ENCODE assay signal across 8 mouse cellular contexts in the genomic region with DNA sequence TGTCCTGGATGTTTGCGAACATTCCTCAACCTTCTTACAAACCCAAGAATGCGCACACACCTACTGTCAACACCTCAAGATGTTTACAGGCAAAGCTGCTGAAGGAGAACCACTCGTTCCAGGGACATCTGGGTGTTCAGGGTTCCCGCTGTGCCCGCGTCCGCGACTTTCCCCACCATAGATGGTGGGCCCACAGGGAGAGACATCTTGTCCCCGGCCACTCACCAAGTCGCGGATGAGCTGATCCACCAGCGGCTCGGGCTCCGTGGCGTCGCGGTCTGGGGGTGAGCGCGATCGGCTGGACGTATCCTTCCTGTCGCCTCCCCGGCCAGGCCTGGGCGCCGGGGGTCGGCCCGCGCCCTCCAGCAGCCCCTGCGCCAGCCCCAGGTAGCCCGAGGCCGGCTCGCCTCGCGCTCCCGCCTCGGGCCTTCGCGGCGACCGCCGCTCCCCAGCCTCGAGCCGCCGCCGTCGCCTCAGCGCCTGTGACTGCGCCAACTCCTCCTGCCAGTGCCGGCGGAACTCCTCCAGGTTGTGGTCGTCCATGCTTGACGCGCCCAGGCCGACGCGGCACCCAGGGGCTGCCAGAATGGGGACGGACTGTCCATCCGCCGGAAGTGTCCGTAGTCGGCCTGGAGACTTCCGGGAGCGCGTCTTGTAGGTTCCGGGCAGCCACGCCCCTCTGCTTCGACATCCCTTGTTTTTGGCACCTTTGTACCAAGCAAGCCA. TPM values are rescaled to one million over a fixed set of nuclear protein-coding genes. Genes with fewer than 3 reads are reported as not detected.
DNase-seq lines count a peak whose midpoint lies in the region; ATAC-seq lines count a peak whose summit lies in the region.

TSS of gene Fbxw8 (minus strand) at position 626 of the 726 bp plus-strand sequence.

- DNase-seq in adrenal gland, adult (ENCODE audit: inconsistent age in 2 of 2, low spot score in 1 of 2), result peak; percentile 85 to 95
- peak; percentile 94 for DNase-seq in embryo, embryonic 10.5 days (ENCODE audit: low spot score)
- peak; percentile 90 for DNase-seq in gastrocnemius, postnatal 14 days
- DNase-seq in left cerebral cortex, postnatal 10 days (ENCODE audit: extremely low spot score in 1 of 2, low spot score in 2 of 2), result peak; percentile 87 to 93
- DNase-seq in right cerebral cortex, postnatal 25 days, result peak; percentile 85
- DNase-seq in yolk sac, embryonic 10.5 days (ENCODE audit: low spot score), result peak; percentile 80

- intact Hi-C loops in gastrocnemius, postnatal 14 days (cut with DNase I; ENCODE audit: low total_unique reads), result no loop called here
- intact Hi-C loops in left cerebral cortex, postnatal 10 days (cut with DNase I), result no loop called here

- ATAC-seq in inflammation-experienced regulatory T-cells, adult 6 months, result peak; percentile 61
- ATAC-seq in megakaryocyte-erythroid progenitor cell, adult 5-6 weeks (replicated peaks; ENCODE audit: low FRiP score, low TSS enrichment, poor library complexity, severe bottlenecking), result peak; percentile 93

RNA-seq across cellular contexts. Expression of gene Fbxw8, which starts in this region (rescaled TPM):
- 10 to 100 TPM; 24.0 to 27.1 TPM for total RNA-seq in gastrocnemius, postnatal 14 days (2021)
- 1 to 10 TPM; 3.2 to 3.5 (median 3.3) TPM for polyA plus RNA-seq in inflammation-experienced regulatory T-cells, adult 6 months (2017; shearing (Covaris generic))
- total RNA-seq in left cerebral cortex, postnatal 10 days (2021), result 10 to 100 TPM; 36.7 to 37.4 TPM
- total RNA-seq in megakaryocyte-erythroid progenitor cell, adult 5-6 weeks (2014; fragmentation: Nextera tagmentation), result 18.1 and 25.3 TPM in 2 replicates
- 12.9 and 23.8 TPM in 2 replicates for total RNA-seq in megakaryocyte-erythroid progenitor cell, adult 5-6 weeks (2017)

Comparison
In these comparisons a context has a peak if more than half of its experiments do, and no peak if none do; other contexts are left out.
1. Peak in every context shown above with its lines: DNase-seq and ATAC-seq.